Mouse (Mus musculus) hindbrain, postnatal 0 days (tissue): ENCODE data around the gene Oxct2a. TPM values are rescaled to one million over a fixed set of nuclear protein-coding genes. Genes with fewer than 3 reads are reported as not detected.
"Not testable (repeated sequence)": the region's sequence is repeated elsewhere in the genome, so short reads cannot be mapped to it uniquely, and the experiment has no call there.

Source experiments
- ATAC-seq: fragments of 200-750 bp; cut with Nextera tagmentation; 2 replicates; pipeline ENCODE4 v1.8.0; 2017; ENCODE audit warnings: mild to moderate bottlenecking, moderate TSS enrichment, moderate library complexity
- DNase-seq: peaks from one replicate; pipeline ENCODE4 v3.0.0-alpha.2; 2015; ENCODE audit warnings: low spot score
- H3K27ac ChIP-seq: fragments of 300-500 bp; sonication (generic); 2 replicates; pipeline ENCODE4 v1.5.1; 2014; ENCODE audit warnings: mild to moderate bottlenecking
- H3K27me3 ChIP-seq: fragments of 300-500 bp; sonication (generic); 2 replicates; pipeline ENCODE4 v1.6.1; 2014; ENCODE audit warnings: low read length, mixed read lengths; ENCODE audit not compliant: insufficient read depth
- H3K36me3 ChIP-seq: fragments of 300-500 bp; sonication (generic); 2 replicates; pipeline ENCODE4 v1.6.1; 2014; ENCODE audit warnings: low read length, mixed read lengths; ENCODE audit not compliant: insufficient read depth
- H3K4me1 ChIP-seq: fragments of 300-500 bp; sonication (generic); 2 replicates; pipeline ENCODE4 v1.6.1; 2014; ENCODE audit warnings: antibody characterized with exemption, low read length, mixed read lengths; ENCODE audit not compliant: insufficient read depth
- H3K4me2 ChIP-seq: fragments of 300-500 bp; sonication (generic); 2 replicates; pipeline ENCODE4 v1.6.1; 2014; ENCODE audit warnings: low read depth, mild to moderate bottlenecking, low read length, moderate library complexity, mixed read lengths
- H3K4me3 ChIP-seq: fragments of 300-500 bp; sonication (generic); 2 replicates; pipeline ENCODE4 v1.5.1; 2014; ENCODE audit warnings: low read length
- H3K9ac ChIP-seq: fragments of 300-500 bp; sonication (generic); replicated peaks from 2 replicates; pipeline ENCODE4 v1.6.1; 2014; ENCODE audit warnings: mild to moderate bottlenecking, low read length, moderate library complexity, mixed read lengths
- H3K9me3 ChIP-seq: fragments of 300-500 bp; sonication (generic); 2 replicates; pipeline ENCODE4 v1.6.1; 2016; ENCODE audit warnings: low read length, mixed read lengths
- CTCF ChIP-seq: IDR thresholded peaks from 2 replicates; pipeline ENCODE4 v1.5.1; 2016; ENCODE audit warnings: antibody characterized with exemption, control low read depth, low read depth
- WGBS: fragments of 180-500 bp; shearing (Covaris S2); extraction: QIAGEN DNeasy Blood & Tissue Kit; methylation state at CpG from one replicate; pipeline ENCODE4 v1.1.7; 2014; 5-methylcytosine and 5-hydroxymethylcytosine counted together
- polyA plus RNA-seq: library from polyadenylated mRNA; unstranded; fragments of >200 nt; fragmentation: Nextera tagmentation; extraction: Ambion mirVana; gene quantifications from 2 replicates; pipeline ENCODE4 v1.2.1, GENCODE M21; 2015
- total RNA-seq: library from RNA; depleted of rRNA; stranded (reverse); fragments of >200 nt; gene quantifications from 2 replicates; pipeline ENCODE4 v1.2.3, GENCODE M21; 2014

Oxct2a gene
- total and polyA plus RNA-seq, 2 experiments from 2014 or later = 0.20 to 0.47 TPM

DNA sequence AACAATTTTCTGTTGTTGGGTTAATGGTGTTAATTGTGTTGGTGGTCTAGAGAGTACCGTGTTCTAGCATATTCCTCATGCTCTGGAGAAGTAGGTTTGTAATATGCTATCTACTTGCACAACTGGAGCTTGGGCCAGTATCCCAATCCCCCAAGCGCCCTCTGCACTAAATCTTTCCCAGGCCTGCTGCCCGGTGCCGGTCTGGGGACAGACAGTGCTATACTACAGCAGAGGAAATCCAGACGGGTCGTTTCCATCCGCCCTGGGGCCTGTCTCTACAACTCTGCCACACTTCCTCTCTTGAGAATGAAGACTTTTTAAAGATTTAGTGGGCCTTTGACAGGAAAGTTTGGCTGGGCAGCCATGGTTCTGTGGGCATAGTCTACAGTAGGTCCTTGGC, 30.4 kb downstream of the Oxct2a start:
- Histone ChIP-seq H3K9me3 (no peaks in the 10 kb centered on the region), H3K4me1 (no peaks in the 10 kb centered on the region), H3K27ac (no peak overlapping the region), H3K4me3 (no peak overlapping the region), H3K36me3 (peaks cover 78% of the 10 kb centered on the region), H3K27me3 (no peaks in the 10 kb centered on the region), H3K9ac (no peak overlapping the region), H3K4me2 (no peak overlapping the region)
- no peak for ATAC-seq
- WGBS = 91% methylated on average over 7 of the region's 7 CpGs
- no peak for TF ChIP-seq CTCF
- DNase-seq = no peak

DNA sequence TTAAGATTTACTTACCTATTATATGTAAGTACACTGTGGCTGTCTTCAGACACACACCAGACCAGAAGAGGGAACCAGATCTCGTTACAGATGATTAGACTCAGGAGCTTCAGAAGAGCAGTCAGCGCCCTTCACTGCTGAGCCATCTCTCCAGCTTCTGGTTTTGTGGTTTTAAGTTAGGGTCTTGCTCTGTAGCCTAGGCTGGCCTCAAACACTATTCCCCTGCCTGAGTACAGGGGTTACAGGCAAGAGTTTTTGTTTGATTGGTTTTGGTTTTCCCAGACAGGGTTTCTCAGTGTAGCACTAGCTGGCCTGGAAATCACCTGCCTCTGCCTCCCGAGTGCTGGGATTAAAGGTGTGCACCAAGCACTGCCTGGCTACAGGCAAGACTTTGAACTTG, 31.0 kb downstream of the Oxct2a start:
- Histone ChIP-seq H3K4me2 (no peak overlapping the region), H3K4me3 (no peak overlapping the region), H3K36me3 (peaks cover 72% of the 10 kb centered on the region), H3K4me1 (no peaks in the 10 kb centered on the region), H3K27ac (no peak overlapping the region), H3K27me3 (no peaks in the 10 kb centered on the region), H3K9me3 (no peaks in the 10 kb centered on the region), H3K9ac (no peak overlapping the region)
- DNase-seq (no peak), ATAC-seq (no peak)
- 87% methylated on average over 3 of the region's 3 CpGs for WGBS
- TF ChIP-seq CTCF = no peak

DNA sequence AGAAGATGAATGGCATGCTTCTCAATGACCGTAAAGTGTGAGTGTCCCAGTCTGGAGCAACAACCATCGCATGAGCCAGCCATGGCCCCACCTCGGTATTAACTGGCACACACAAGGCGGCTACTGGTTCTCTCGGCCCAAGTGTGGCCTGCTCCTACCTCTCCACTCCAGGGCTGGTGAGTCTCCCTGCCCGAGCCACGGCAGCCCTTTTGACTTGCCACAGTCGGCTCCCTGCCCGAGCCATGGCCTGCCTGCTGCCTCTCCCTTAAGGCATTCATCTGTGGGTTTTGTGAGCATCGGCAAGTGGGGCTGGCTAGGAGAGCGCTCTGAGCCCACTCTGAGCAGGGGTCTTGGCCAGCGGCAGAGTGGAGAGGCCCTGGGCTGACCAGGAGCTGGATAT, 34.4 kb downstream of the Oxct2a start:
- no peak for TF ChIP-seq CTCF
- WGBS = 90% methylated on average over 12 of the region's 12 CpGs
- no peak for DNase-seq
- H3K27me3 ChIP-seq = no peaks in the 10 kb centered on the region
- H3K4me2 ChIP-seq = no peak overlapping the region
- H3K4me1 ChIP-seq = peaks cover 19% of the 10 kb centered on the region
- H3K27ac ChIP-seq = no peak overlapping the region
- H3K9me3 ChIP-seq = no peaks in the 10 kb centered on the region
- no peak overlapping the region for H3K9ac ChIP-seq
- H3K36me3 ChIP-seq = peaks cover 48% of the 10 kb centered on the region
- no peak overlapping the region for H3K4me3 ChIP-seq
- no peak for ATAC-seq

DNA sequence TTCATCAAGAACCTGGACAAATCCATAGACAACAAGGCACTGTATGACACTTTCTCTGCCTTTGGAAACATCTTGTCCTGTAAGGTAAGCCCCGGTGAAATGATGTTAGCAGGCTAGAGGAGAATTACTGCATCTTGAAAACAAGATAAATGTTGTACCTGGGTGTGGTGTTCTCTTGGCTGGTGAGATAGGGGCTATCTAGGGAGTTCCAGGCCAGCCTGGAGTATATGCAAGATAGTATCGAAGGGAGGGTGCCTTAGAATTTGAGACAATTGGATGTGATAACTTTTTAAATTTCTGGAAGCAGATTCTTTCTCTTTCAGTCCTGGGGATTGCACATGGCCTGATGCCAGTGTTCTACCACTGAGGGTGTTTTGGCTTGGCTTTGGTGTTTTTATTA, 36.6 kb downstream of the Oxct2a start:
- no peaks in the 10 kb centered on the region for H3K9me3 ChIP-seq
- no peak overlapping the region for H3K4me3 ChIP-seq
- ATAC-seq (no peak), DNase-seq (no peak)
- peaks cover 30% of the 10 kb centered on the region for H3K36me3 ChIP-seq
- no peaks in the 10 kb centered on the region for H3K27me3 ChIP-seq
- no peak overlapping the region for H3K9ac ChIP-seq
- H3K4me1 ChIP-seq = peaks cover 22% of the 10 kb centered on the region
- H3K4me2 ChIP-seq = no peak overlapping the region
- H3K27ac ChIP-seq = no peak overlapping the region
- no peak for TF ChIP-seq CTCF
- 94% methylated on average over 2 of the region's 2 CpGs for WGBS

DNA sequence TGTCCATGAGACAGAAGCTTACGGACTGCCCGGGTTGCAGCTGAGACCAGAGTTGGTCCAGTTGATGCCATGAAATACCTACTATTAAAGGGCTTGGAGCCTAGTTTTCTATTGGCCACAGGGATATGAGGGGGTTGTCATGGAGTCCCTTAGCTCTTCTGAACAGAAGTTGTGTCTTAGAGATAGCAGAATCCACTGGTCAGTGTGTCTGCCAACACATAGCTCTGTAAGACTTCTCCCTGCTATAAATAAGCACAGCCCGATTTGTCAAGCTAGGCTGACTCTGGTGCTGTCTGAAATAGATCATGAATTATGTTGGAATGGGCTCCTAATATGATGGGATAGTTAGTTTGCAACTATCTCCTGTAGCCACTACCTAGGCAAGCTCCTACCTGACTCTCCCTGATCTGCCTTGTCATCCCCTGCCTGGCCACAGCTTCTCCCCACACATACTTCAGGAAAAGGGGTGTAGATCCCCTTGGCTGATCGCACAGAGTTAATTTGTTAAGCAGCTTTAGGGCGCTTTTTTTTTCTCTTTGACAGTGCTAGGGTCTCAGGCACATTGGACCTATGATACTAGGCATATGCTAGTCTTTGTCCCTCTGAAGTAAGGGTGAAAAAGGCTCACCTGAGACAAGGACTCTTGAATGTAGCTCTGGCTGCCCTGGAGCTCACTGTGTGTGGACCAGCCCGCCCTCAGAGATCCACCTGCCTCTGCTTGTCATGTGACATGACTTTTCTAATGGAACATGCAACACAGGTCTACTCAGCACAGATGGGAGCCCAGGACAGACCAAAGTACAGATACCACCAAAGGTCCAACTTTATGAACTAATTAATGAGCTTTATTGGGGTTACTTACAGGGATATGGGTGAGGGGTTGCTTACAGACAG, 38.5 kb downstream of the Oxct2a start:
- peaks cover 22% of the 10 kb centered on the region for H3K4me1 ChIP-seq
- H3K9ac ChIP-seq = no peak overlapping the region
- H3K27me3 ChIP-seq = no peaks in the 10 kb centered on the region
- H3K4me2 ChIP-seq = peak overlapping the region; percentile 70
- no peaks in the 10 kb centered on the region for H3K9me3 ChIP-seq
- H3K4me3 ChIP-seq = peak overlapping the region; percentile 54; the same call in 1 of the 2 replicates
- ATAC-seq (no peak), DNase-seq (no peak)
- no peak for TF ChIP-seq CTCF
- 74% methylated on average over 6 of the region's 6 CpGs for WGBS
- H3K36me3 ChIP-seq = peaks cover 18% of the 10 kb centered on the region
- no peak overlapping the region for H3K27ac ChIP-seq

DNA sequence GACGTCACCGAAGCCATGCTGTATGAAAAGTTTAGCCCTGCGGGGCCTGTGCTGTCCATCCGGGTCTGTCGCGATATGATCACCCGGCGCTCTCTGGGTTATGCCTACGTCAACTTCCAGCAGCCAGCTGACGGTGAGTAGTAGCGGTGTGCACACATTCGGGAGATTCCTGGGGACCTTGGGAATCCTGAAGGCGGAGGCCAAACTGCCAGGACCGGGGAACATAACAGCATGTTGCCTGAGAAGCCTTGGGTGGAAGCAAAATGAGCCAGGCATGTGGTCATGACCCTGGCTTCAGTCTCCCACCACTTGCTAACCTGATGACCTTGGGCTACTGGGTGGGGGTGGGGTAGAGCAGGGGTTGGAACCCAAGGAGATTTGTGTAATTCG, 39.8 kb downstream of the Oxct2a start:
- Histone ChIP-seq H3K4me3 (peak overlapping the region; percentile 54), H3K4me1 (peaks cover 22% of the 10 kb centered on the region), H3K4me2 (peak overlapping the region; percentile 70), H3K9ac (peak overlapping the region; percentile 43; the same call in 1 of the 2 replicates)
- peak; percentile 13 for DNase-seq
- not testable (repeated sequence) for H3K9me3 ChIP-seq, H3K27ac ChIP-seq, H3K36me3 ChIP-seq, H3K27me3 ChIP-seq
- ATAC-seq = peak; percentile 30; the same call in 1 of the 2 replicates
- 3% methylated on average over 10 of the region's 15 CpGs for WGBS

DNA sequence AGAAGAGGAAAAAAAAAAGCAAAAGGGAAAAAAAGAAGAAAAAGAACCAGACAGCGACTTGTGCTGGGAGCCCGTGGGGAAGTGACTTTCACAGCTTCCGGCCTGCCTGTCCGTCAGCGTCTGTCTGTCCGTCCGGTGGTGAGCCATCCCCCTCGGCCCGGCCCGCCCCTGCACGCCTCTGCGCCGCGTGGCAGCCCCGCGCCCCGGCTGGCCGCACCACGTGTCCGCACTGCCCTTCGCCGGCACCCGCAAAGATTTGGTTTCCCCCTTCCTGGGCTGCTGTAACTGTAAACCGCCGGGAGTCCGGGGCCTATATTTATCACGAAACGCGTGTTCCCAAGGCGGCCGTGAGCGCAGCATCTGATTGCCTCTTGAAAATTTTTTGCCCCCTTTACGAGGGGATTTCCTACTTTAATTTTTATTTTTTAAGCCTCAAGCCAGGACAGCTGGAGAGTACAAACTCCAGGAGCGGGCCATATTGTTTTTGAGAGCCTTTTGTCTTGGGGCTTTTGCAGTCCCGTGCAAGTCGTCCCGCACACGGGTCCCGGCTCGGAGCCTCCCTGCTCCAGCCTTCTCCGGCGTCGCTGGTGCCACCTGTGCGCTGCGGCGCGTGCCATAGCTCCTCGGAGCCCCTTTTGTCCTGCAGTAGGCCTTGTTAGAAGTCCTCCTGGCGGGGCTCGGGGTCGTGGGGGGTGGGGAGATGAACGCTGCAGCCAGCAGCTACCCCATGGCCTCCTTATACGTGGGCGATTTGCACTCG, 40.3 kb downstream of the Oxct2a start:
- Histone ChIP-seq H3K9ac (peak overlapping the region; percentile 49; the same call in 1 of the 2 replicates), H3K4me1 (peaks cover 22% of the 10 kb centered on the region), H3K4me2 (peak overlapping the region; percentile 70), H3K4me3 (peak overlapping the region; percentile 54)
- not testable (repeated sequence) for H3K36me3 ChIP-seq, H3K27ac ChIP-seq, H3K27me3 ChIP-seq, H3K9me3 ChIP-seq
- ATAC-seq = peak; percentile 70
- peak; percentile 15 for DNase-seq
- WGBS = under 1% methylated on average over 37 of the region's 55 CpGs
